Mouse (Mus musculus): ENCODE measurements at regions not wholly inside any gene's neighbourhood (a gene's known extent, or its start where the extent isn't known, plus 50 kb on each side); places are given as distances from the start of the nearest gene placed in this dataset.
A peak's percentile ranks its signal among the peaks of the same experiment; 100 is the strongest.

- ATAC-seq (replicated peaks; ENCODE audit: low read depth, poor library complexity, severe bottlenecking): no peak
Measured at GRCm38 (mm10) chr9:118318357-118319140, 159.5 kb upstream of the Eomes start.

GRCm38 (mm10) chr9:118323796-118324195, 154.2 kb upstream of the Eomes start:
- no peak for ATAC-seq (replicated peaks; ENCODE audit: low read depth, poor library complexity, severe bottlenecking)

GRCm38 (mm10) chr9:118326656-118327055, 151.4 kb upstream of the Eomes start:
- ATAC-seq (replicated peaks; ENCODE audit: low read depth, poor library complexity, severe bottlenecking): no peak

- no peak for ATAC-seq (replicated peaks; ENCODE audit: low read depth, poor library complexity, severe bottlenecking)
Measured at GRCm38 (mm10) chr9:118327904-118328303, 150.1 kb upstream of the Eomes start.

GRCm38 (mm10) chr9:118341401-118341800, 136.6 kb upstream of the Eomes start:
- no peak for ATAC-seq (replicated peaks; ENCODE audit: low read depth, poor library complexity, severe bottlenecking)

DNA sequence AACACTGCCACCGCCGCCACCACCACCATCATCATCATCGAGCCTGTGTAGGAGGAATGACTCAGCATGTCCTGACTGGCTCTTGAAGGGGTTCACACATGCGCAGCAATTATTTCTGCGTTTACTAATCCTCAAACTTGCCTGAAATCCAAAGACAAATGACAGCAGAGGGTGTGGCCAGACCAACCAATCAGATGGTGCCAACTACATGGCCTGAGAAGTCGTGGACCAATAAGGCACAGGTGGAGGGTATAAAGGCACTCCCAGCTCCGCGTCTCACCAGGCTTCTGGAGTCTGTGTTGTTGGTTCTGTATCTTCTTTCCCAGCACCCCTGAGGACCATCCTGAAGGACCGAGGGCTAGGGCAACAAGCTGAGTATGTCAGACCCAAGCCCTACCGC, 123.1 kb upstream of the Eomes start:
- no peak for ATAC-seq (replicated peaks; ENCODE audit: low read depth, poor library complexity, severe bottlenecking)

DNA sequence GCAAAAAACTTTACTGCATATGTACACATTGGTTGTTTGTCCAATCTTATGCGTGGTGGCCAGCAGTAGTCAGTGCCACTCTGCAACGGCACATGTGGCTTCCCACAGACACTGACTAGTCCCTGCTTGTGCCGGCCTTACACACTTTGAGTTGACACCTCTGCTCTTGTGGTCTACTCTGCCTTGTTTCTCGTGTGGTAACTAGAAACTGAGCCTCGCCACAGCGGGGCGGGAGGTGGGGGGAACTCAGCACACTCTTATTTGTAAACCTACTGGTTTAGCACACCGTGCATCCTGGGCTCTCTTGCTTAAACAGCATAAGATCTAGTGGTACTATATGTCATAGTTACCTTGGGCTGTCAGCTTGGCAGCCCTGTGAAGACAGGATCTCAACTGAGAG, 120.6 kb upstream of the Eomes start:
- ATAC-seq (replicated peaks; ENCODE audit: low read depth, poor library complexity, severe bottlenecking): no peak

- no peak for ATAC-seq (replicated peaks; ENCODE audit: low read depth, poor library complexity, severe bottlenecking)
Measured at GRCm38 (mm10) chr9:118363929-118364328, 114.1 kb upstream of the Eomes start.

DNA sequence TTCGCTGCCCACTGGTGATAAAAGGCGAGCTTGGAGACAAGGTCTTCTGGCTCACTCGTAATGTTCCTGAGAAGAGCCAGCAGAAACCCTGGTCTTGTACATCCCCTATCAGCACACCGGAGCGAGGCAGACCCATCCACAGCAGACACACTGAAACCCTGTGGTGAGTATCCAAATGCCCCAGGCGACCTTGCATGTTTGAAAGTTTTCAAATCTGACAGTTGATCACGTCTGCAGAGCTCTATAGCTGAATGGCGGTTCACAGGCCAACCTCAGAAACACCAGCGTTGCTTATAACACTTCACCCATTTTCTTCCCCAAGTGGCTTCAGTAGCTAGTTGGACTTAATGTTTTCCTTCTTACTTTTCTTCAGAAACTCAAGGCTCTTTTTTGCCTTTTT, 112.6 kb upstream of the Eomes start:
- ATAC-seq (replicated peaks; ENCODE audit: low read depth, poor library complexity, severe bottlenecking): no peak

DNA sequence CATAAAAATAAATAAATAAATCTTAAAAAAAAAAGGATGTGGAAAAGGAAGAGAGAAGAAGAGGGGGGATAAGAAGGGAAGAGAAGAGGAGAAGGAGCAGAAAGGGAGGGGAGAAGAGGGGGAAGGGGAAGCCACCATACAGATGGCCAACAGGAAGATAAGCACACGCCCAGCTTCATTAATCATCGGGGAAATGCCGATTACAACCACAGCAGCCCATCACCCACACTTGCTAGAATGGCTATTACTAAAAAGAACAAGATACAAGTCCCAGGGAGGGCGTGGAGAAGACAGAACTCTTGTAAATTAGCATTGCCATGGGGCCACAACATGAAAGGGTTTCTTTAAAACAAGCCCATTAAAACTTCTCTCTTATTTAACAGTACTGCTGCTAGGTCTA, 110.7 kb upstream of the Eomes start:
- no peak for ATAC-seq (replicated peaks; ENCODE audit: low read depth, poor library complexity, severe bottlenecking)

- no peak for ATAC-seq (replicated peaks; ENCODE audit: low read depth, poor library complexity, severe bottlenecking)
Measured at GRCm38 (mm10) chr9:118370581-118370980, 107.4 kb upstream of the Eomes start.

DNA sequence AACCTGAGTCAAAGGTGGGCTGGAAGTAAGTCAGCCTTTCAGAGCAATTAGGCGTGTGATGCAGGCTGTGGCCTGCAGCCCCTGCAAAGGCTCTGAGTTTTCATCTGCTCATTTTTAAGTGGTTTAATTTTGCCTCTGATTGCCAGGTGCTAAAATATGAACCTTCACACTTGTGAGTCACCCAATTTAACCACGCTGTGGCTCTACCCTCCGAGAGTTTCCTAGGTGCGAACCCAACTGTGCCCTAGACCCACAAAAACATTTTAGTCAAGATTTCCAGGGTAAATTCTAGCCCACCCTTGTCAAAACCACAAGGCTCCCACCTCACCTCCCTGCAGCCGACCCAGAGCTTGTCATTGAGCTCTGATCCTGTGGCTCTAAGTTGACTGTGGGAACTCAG, 103.3 kb upstream of the Eomes start:
- no peak for ATAC-seq (replicated peaks; ENCODE audit: low read depth, poor library complexity, severe bottlenecking)

DNA sequence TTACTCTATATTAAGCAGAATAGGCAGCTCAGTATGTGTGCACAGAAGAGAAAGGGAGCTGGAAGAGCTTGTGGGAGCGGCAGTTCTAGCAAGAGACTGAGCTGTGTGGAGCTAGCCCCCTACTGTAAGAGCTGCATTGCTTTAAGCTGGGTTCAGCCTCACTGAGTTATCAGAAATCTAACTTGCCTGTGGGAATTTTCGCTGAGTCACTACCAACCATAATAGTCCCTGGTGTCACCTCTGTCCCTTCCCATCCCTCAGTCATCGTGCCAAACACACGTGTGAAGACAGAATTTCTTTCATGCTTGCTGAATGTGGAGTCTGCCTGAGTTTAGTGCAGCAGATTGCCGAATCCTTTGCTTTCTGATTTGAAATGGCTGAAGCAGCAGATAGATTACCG, 99.0 kb upstream of the Eomes start:
- peak; percentile 29; the same call in 1 of the 2 replicates for ATAC-seq (replicated peaks; ENCODE audit: low read depth, poor library complexity, severe bottlenecking)

DNA sequence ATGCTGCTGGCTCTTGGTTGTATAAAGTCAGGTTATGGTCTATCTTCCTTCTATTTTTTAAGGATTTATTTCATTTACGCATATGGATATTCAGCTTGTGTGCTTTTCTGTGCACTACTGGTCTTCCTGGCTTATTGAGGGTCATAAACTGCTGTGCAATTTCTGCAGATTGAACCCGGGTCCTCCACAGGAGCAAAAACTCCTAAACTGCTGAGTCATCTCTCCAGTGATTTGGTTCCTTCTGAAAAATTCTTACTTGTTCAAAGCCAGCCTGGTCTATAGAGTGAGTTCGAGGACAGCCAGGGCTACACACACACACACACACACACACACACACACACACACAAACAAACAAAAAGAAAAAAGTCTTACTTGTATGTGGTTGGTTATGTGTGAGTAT, 95.5 kb upstream of the Eomes start:
- ATAC-seq (replicated peaks; ENCODE audit: low read depth, poor library complexity, severe bottlenecking): no peak

DNA sequence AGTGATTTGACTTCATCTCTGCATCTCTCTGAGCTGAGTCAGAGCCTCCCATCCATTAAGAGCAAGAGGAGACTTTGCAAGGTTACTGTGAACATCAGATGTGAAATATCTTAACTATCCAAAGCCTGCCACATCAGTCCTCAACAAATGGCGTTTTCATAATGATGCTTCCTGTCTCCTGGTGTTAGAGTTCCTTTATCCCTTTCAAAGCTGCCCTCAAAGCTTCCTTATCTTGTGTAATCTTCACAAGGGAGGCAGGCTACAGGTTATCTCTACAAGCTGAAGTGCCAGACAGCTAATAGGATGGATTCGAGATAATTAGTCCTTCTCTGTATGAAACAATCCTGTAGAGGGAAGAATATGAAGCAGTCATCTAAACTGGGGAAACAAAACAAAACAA, 93.4 kb upstream of the Eomes start:
- ATAC-seq (replicated peaks; ENCODE audit: low read depth, poor library complexity, severe bottlenecking): no peak

GRCm38 (mm10) chr9:118387631-118388030, 90.4 kb upstream of the Eomes start:
- ATAC-seq (replicated peaks; ENCODE audit: low read depth, poor library complexity, severe bottlenecking): no peak

DNA sequence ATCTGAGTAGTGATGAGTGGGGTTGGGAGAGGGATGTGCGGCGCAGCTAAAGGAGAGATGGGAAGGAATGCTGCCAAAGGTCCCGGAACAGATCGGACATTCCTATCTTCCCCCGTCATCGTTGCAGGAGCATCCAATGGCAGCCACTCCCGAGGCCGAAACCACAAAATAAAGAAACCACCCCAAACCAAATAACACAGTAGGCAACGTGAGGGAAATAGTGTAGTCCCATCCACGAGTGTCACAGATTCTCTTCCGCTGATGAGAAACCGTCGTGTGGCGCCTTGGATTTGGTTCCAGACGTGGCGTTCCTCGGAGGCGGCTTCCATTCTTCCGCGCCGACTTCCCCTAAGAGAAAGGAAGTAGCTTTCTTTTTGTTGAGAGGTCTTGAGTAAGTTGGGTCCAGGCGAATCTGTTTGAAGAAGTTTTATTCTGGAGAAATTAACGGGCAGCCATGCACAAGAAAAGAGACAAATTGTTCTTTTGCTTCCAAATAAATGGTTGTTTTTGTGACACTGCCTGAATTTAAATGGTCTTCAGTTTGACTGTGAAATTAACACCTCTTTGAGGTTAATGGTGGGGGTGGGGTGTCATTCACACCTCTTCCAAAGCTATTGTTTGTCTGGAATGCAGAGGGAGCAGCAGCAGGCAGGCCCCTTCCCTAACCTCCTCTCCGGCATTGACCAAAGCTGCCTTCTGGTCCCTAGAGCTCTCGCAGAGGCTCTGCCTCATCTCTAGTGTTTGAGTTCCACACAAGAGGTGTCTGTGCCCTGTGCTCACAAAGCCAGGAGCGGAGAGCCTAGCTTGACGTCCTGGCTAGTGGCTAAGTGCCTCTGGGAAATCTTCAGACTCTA, 88.3 kb upstream of the Eomes start:
- ATAC-seq (replicated peaks; ENCODE audit: low read depth, poor library complexity, severe bottlenecking): 0 out of 2 replicates have a peak, but pooled peaks have one; percentile 50

DNA sequence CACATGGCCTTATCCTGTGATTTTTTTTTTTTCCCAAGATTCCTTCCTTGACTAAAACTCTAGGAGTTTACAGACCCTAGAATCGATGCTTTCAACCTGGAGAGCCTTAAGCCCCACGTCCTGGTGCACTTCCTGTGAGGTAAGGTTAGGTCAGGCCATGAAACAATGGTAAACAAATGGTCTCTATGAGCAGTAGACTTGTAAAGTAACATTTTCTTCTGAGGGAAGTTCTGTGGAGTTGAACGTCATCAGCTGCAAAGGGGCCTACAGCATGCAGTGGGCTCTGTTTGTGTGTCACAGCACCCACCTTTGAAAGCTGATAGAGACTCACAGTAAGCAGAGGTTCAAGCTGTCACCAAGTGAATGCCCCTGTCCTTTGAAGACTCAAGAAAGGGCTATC, 87.3 kb upstream of the Eomes start:
- ATAC-seq (replicated peaks; ENCODE audit: low read depth, poor library complexity, severe bottlenecking): no peak

DNA sequence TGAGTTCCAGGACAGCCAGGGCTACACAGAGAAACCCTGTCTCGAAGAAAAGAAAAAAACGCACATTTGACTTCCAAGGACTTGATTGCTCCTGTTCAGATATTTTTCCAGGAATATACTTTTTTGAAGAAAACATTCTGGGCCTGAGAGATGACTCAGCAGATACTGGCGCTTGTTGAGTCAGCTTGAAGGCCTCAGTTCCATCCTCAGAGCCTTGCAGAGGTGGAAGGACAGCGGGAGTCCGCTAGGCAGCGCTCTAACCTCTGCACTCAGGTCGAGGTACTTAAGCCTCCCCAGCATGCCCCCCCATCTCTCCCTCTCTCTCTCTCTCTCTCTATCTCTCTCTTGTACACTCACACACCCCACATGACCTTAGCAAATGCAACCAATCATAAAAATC, 86.3 kb upstream of the Eomes start:
- ATAC-seq (replicated peaks; ENCODE audit: low read depth, poor library complexity, severe bottlenecking): no peak

- no peak for ATAC-seq (replicated peaks; ENCODE audit: low read depth, poor library complexity, severe bottlenecking)
Measured at GRCm38 (mm10) chr9:118392796-118393195, 85.2 kb upstream of the Eomes start.

DNA sequence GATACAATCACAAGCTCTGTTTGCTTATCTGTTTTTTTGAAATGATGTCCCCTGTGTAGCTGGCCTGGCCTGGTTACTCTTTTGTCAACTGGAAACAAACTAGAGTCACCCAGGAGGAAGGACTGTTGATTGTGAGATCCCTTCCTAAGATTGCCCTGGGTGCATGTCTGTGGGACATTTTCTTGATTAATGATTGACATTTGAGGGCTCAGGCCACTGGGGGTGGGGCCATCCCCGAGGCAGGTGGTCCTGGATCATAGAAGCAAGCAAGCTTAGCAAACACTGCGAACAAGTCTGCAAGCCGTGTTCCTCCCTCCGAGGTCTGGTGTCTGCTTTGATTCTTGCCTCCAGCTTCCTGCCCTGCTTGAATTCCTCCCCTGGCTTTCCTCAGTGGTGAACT, 84.4 kb upstream of the Eomes start:
- ATAC-seq (replicated peaks; ENCODE audit: low read depth, poor library complexity, severe bottlenecking): no peak

Measured in common myeloid progenitor, adult 5-6 weeks (primary cell).